Mouse (Mus musculus) G1E (cell line): ENCODE data around the gene Glis2. TPM values are rescaled to one million over a fixed set of nuclear protein-coding genes. Genes with fewer than 3 reads are reported as not detected.

Experiments
- ATAC-seq: 2 replicates; pipeline ENCODE4 v1.8.0; 2016; ENCODE audit warnings: mild to moderate bottlenecking; ENCODE audit not compliant: insufficient number of reproducible peaks, poor library complexity, low FRiP score, severe bottlenecking; ENCODE audit errors: extremely low read depth
- DNase-seq: peaks from one replicate; pipeline ENCODE4 v3.0.0; 2012; ENCODE audit warnings: low spot score
- H3K27me3 ChIP-seq: 2 replicates; pipeline ENCODE4 v1.6.1; 2012; ENCODE audit warnings: mild to moderate bottlenecking, low read length, inconsistent platforms; ENCODE audit not compliant: insufficient read depth
- H3K36me3 ChIP-seq: replicated peaks from 2 replicates; pipeline ENCODE3; 2012; ENCODE audit warnings: mild to moderate bottlenecking, inconsistent platforms
- H3K4me1 ChIP-seq: 2 replicates; pipeline ENCODE4 v1.6.1; 2012; ENCODE audit warnings: low read depth, low read length, inconsistent platforms, mixed read lengths; ENCODE audit not compliant: insufficient read depth
- H3K4me3 ChIP-seq: 2 replicates; pipeline ENCODE4 v1.5.1; 2012; ENCODE audit warnings: low read depth, mild to moderate bottlenecking, inconsistent platforms, low read length, moderate library complexity, mixed read lengths
- H3K9me3 ChIP-seq: replicated peaks from 2 replicates; pipeline ENCODE4 v1.6.1; 2012; ENCODE audit warnings: inconsistent platforms
- CTCF ChIP-seq: IDR thresholded peaks from 2 replicates; pipeline ENCODE4 v1.5.1; 2012; ENCODE audit warnings: low read depth, low read length, inconsistent platforms, mixed read lengths
- GATA1 ChIP-seq: IDR thresholded peaks from 2 replicates; pipeline ENCODE4 v1.6.1; 2012; ENCODE audit warnings: borderline replicate concordance, low read length, inconsistent platforms, mixed read lengths
- GATA2 ChIP-seq: IDR thresholded peaks from 2 replicates; pipeline ENCODE4 v1.6.1; 2012; ENCODE audit warnings: low read depth, low read length, inconsistent platforms, borderline replicate concordance
- POLR2AphosphoS5 ChIP-seq: IDR thresholded peaks from 2 replicates; pipeline ENCODE4 v1.6.1; 2012; ENCODE audit warnings: low read depth, low read length, inconsistent platforms; ENCODE audit not compliant: insufficient replicate concordance
- TAL1 ChIP-seq: conservative IDR thresholded peaks from 2 replicates; pipeline ENCODE4 v1.6.1; 2012; ENCODE audit warnings: low read depth, low read length, inconsistent platforms, mixed read lengths
- polyA plus RNA-seq: library from polyadenylated mRNA; stranded (reverse); fragments of >175 nt; gene quantifications from 2 replicates; pipeline ENCODE4 v1.2.3, GENCODE M21; 2012
- total RNA-seq, 2 experiments: library from RNA; stranded (forward) in 1 of 2; stranded (reverse) in 1 of 2; fragments of 200-1000 nt in 1 of 2; fragments of >200 nt in 1 of 2; fragmentation: Nextera tagmentation in 1 of 2; gene quantifications; 2 replicates each; pipeline ENCODE4 v1.2.3; 2014 to 2017

Glis2 gene
- total and polyA plus RNA-seq, 3 experiments, result 1.0 to 2.8 (median 2.6) TPM

DNA sequence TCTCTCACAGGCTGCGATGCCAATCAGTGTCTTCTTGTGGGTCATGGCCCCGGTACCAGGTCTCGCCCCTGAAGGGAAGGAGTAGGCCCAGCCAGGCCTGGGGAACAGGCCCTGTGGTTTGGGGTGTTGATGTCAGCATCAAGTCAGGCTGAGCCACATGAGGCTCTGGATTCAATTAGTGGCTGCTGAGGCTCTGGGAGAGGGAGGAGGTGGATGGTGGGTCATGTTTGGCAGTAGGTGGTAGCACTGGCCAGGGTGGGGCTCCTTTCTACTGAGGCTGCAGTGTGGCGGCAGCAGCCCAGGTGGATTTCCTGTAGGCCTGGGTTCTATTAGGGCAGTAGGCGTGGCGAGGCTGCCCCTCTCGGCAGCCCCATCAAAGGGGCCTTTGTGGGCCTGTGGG is 57.1 kb downstream of the Glis2 start:
- H3K9me3 ChIP-seq, result no peaks in the 10 kb centered on the region
- no peaks in the 10 kb centered on the region for H3K27me3 ChIP-seq
- TF ChIP-seq GATA1 (no peak), CTCF (no peak), POLR2AphosphoS5 (no peak), TAL1 (no peak), GATA2 (no peak)
- H3K4me1 ChIP-seq, result peaks cover 8% of the 10 kb centered on the region
- no peak overlapping the region for H3K4me3 ChIP-seq
- DNase-seq (no peak), ATAC-seq (no peak)
- peaks cover 100% of the 10 kb centered on the region for H3K36me3 ChIP-seq

DNA sequence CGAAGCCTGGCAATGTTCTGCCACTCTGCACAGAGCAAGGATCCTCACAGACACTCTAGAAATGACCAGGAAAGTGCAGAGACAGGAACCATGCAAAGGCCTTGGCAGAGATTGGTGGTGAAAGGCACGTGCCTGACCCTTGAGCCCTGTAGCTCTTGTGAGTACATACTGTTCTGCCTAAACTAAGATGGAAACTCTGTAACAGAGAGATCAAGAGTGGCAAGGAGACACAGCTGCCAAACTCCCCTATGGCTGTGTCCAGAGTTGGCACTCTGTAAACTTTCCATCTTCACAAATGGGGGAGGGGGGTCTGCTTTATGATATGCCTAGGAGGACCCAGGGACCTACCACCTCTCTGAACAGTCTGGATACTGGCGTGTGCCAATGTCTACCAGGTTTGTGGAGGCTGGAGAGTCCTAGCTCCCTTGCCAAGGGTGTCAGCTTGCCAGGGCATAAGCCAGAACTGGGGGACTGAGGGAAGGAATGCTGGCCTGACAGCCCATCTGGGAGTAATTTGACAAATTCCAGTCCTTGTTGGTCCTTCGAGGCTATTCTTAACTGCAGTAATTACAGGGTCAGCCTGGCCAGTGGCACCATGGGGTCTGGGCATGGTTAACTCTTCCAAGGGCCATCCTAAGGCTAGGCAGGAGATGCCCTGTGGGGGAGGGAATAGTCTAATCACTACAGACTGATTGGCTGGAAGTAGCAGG is 58.3 kb downstream of the Glis2 start:
- no peaks in the 10 kb centered on the region for H3K9me3 ChIP-seq
- H3K4me1 ChIP-seq, result peaks cover 9% of the 10 kb centered on the region
- no peak for ATAC-seq
- peaks cover 100% of the 10 kb centered on the region for H3K36me3 ChIP-seq
- H3K27me3 ChIP-seq, result no peaks in the 10 kb centered on the region
- no peak overlapping the region for H3K4me3 ChIP-seq
- no peak for DNase-seq
- no peak for TF ChIP-seq GATA1
- TF ChIP-seq POLR2AphosphoS5, result no peak

DNA sequence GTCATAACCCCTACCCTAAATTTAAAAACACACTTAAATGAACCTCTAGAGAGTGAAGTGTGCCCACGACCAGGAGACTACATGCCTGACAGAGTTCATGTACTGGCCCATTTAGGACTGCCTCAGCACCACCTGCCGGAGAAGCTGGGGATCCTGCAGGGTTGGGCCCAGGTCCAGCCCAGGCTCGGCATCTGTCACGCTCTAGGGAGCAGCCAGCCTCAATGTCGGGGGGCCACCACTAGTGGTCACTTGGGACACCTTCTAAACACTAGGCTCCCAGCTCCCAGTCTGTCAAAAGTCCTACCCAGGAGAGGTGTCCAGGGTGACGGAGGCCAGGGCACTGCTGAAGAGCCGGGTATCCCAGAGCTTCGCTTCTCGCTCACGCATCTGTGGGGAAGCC is 60.2 kb downstream of the Glis2 start:
- Histone ChIP-seq H3K4me1 (peaks cover 13% of the 10 kb centered on the region), H3K27me3 (no peaks in the 10 kb centered on the region), H3K9me3 (no peaks in the 10 kb centered on the region), H3K36me3 (peaks cover 98% of the 10 kb centered on the region), H3K4me3 (no peak overlapping the region)
- TF ChIP-seq TAL1, result no peak
- ATAC-seq (no peak), DNase-seq (no peak)

DNA sequence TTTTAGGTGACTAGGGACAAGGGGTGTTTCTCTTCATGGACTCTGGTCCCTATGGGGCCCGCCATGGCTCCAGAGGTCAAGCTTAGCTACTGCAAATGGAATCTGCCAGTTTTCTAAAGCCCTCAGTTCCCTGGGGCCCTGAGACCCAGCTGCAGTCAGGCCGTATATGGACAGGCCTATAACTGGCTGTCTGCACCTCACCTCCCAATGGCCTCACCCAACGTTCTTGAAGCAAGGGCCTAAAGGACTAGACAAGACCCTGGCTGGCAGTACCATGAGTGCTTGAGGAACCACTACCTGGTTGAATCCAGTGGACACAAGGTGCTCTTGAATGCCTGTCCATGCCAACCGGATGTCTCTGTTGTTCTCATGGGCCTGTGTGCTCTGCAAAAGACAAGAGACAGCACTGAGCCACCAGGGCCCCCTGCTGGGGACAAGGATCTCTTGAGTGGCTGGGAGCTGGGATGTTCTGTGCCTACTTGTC is 60.8 kb downstream of the Glis2 start:
- TF ChIP-seq POLR2AphosphoS5, result no peak
- no peak for TF ChIP-seq GATA1
- TF ChIP-seq CTCF, result no peak
- TF ChIP-seq TAL1, result no peak
- no peak for TF ChIP-seq GATA2
- no peaks in the 10 kb centered on the region for H3K9me3 ChIP-seq
- ATAC-seq (no peak), DNase-seq (no peak)
- H3K27me3 ChIP-seq, result no peaks in the 10 kb centered on the region
- H3K4me3 ChIP-seq, result no peak overlapping the region
- peaks cover 13% of the 10 kb centered on the region for H3K4me1 ChIP-seq
- peaks cover 95% of the 10 kb centered on the region for H3K36me3 ChIP-seq

DNA sequence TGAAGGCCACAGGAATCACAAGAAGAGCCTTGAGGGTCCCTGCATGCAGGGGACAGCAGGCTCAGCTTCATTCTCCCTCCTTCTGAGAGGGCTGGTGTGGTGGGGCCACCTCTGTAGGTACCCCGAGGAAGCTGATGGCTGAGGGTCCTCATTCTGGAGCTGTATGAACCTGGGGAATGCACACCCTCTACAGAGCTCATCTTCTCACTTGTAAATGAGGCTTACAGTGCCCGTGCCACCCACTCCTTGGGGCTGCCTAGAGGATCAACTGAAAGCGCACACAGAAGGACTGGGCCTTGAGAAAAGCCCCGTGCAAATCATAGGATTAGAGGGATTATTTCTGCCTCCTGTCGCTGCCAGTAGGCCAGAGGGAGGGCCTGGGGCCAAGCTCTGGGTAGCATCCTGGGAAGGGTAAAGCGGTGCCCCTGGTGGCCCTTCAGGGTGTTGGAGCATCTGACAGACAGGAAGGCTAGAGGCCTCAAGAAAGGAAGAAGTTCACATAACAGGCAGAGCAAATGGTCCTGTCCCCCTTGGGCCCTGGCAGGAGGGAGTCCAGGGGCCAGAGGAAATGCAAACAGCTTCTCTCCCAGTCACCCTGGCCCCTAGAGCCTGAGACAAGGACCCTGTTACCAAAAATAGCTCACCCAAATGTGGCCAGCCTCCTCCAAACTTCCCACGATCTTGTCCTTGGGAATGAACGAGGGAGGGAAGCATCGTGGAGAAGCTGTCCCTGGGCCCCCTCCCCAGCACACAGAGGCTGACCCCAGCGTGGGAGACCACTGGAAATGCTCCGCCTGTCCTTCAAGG is 61.5 kb downstream of the Glis2 start:
- no peaks in the 10 kb centered on the region for H3K9me3 ChIP-seq
- TF ChIP-seq GATA1 (no peak), POLR2AphosphoS5 (no peak), TAL1 (no peak), GATA2 (no peak), CTCF (no peak)
- DNase-seq, result no peak
- no peak for ATAC-seq
- no peaks in the 10 kb centered on the region for H3K27me3 ChIP-seq
- H3K4me1 ChIP-seq, result peaks cover 13% of the 10 kb centered on the region
- peaks cover 95% of the 10 kb centered on the region for H3K36me3 ChIP-seq
- H3K4me3 ChIP-seq, result no peak overlapping the region

DNA sequence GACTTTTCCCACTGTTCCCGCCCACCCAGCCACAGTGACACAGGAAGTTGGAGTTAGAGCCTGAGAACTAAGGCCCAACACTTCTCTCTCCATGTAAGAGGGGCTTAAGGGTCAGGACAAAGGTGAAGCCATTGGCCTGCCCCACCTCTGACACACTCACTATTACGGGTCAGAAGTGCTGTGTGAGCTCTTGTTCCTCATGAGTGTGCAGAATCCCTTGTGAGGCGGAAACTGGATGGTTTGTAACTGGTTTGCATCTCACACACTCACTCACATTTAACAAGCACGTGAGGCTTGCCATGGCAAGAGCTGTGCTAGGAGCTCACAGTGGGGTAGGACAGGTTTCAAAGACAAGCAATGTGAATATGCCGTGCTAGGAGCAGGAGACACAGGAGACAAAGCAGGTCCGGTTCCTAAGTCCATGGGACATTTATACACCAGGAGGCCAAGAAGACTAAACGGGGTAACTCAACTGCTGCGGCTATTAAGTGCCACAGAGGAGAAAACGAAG is 62.1 kb downstream of the Glis2 start:
- peaks cover 95% of the 10 kb centered on the region for H3K36me3 ChIP-seq
- DNase-seq (no peak), ATAC-seq (no peak)

More for the DNA sequence above, 62.1 kb downstream of the Glis2 start:
- Histone ChIP-seq H3K27me3 (no peaks in the 10 kb centered on the region), H3K4me1 (peaks cover 11% of the 10 kb centered on the region), H3K9me3 (no peaks in the 10 kb centered on the region), H3K4me3 (no peak overlapping the region)
- TF ChIP-seq CTCF, result no peak
- TF ChIP-seq TAL1, result no peak
- no peak for TF ChIP-seq GATA2
- TF ChIP-seq GATA1, result no peak
- TF ChIP-seq POLR2AphosphoS5, result no peak
